Mouse (Mus musculus) 416B (cell line): ENCODE measurements at regions not wholly inside any gene's neighbourhood (a gene's known extent, or its start where the extent isn't known, plus 50 kb on each side); places are given as distances from the start of the nearest gene placed in this dataset.

Experiments used
- DNase-seq: peaks from one replicate; pipeline ENCODE4 v3.0.0; 2011; ENCODE audit warnings: low read depth

GRCm38 (mm10) chr17:31732176-31732880, 54.7 kb downstream of the Cryaa start:
- no peak for DNase-seq

- no peak for DNase-seq
Measured at GRCm38 (mm10) chr17:31734521-31734920, 56.9 kb downstream of the Cryaa start.

- no peak for DNase-seq
Measured at GRCm38 (mm10) chr17:31736716-31737115, 59.1 kb downstream of the Cryaa start.

DNA sequence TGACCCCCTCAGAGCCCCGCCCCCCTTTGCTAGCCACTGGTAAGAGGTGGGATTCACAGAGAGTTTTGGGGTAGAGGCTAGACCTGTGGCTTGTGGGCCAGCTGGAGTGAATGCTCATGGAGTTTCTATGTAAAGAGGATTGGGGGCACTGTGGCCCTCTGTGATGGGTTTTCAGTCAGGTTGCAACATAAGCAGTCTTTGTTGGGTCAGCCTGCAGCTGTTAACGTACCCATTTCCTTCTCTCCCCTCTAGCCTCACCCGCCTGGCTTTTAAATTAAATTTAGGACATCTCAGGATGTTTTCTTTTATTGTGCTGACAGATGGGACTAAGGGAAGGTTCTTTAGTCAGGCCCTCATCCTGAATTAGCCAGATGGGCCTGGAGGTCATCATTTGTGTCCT, 60.6 kb downstream of the Cryaa start:
- DNase-seq, result no peak

DNA sequence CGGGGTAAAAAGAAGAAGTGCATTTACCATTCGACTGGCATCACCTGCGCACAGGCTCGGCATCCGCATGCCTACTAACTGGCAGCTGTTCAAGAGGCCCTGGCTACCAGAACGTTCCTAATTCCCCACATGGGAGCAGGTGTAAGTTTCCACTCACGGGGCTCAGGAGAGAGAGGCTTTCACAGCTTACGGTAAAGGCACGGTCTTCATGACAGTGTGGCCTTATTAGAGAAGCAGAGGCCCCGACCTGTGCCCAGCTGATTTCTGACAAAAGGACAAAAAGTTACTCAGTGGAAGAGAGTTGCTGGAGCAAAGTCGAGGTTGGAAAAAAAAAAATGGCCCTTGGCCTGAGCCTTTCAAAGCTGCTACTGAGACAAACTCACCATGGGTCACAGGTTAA, 62.0 kb downstream of the Cryaa start:
- DNase-seq, result no peak

GRCm38 (mm10) chr17:31740059-31740458, 62.5 kb downstream of the Cryaa start:
- DNase-seq, result no peak

DNA sequence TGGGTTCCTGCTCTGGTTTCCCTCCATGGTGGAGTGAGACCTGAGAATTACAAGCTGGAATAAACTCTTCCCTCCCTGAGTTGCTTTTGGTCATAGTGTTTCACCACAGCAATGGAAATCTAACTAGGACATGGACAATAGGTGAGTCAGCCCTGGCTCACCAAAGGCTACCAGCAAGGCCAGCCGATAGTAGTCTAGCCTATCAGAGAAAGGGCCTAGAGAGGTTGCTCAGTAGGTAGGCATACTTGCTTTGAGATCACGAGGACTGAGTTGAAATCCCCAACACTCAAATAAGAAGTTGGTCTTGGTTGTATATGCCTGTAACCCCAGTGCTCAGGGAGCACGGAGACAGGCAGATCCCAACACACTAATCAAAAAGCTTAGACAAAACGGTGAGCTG, 66.0 kb downstream of the Cryaa start:
- DNase-seq, result no peak

- DNase-seq, result no peak
Measured at GRCm38 (mm10) chr17:31746198-31747111, 68.8 kb downstream of the Cryaa start.

- no peak for DNase-seq
Measured at GRCm38 (mm10) chr17:31747563-31747962, 70.0 kb downstream of the Cryaa start.

DNA sequence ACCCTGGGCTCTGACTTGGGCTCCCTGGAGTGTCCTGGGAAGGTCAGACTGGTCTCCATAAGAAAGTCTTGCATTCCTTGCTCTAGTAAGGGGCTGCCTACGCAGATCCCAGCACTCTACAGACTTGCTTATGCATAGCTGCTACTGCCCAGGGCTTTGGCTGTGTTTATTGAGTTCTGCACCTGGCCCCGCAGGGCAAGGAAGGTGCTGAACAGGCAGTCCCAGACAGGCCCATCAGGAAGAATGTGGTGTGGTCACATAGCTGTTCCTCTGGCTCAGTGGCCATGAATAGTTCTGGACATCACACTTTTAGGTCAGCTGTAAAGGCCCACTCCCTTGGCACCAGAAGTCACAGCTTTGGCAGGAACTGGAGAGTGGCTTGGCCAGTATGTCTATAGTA, 70.6 kb downstream of the Cryaa start:
- no peak for DNase-seq

- DNase-seq, result no peak
Measured at GRCm38 (mm10) chr17:31748971-31749370, 71.4 kb downstream of the Cryaa start.

- DNase-seq, result peak; percentile 29
Measured at GRCm38 (mm10) chr17:31751262-31751661, 73.7 kb downstream of the Cryaa start.

GRCm38 (mm10) chr17:31753113-31753858, 75.7 kb downstream of the Cryaa start:
- no peak for DNase-seq

- DNase-seq, result no peak
Measured at GRCm38 (mm10) chr17:31753859-31754229, 76.2 kb downstream of the Cryaa start.

GRCm38 (mm10) chr17:31760465-31760864, 82.9 kb downstream of the Cryaa start:
- DNase-seq, result no peak

DNA sequence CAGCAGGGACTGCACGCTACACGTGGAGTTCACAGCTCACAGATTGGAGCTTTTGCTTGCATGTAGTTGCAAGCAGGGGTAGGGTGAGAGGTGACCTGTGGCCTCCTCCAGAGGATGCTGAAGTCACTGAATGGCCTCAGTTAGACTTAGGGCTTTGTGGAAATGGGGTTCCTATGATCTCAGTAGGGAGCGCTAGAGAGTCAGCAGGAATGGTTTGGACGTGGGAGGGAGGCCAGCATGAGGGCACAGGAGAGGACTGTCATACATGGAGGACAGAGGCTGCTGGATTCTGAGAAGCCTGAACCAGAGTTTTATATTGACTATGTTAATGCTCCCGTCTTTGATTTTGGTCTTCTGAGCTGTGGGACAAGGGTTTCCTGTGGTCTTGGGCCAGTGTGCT, 85.5 kb downstream of the Cryaa start:
- peak; percentile 62 for DNase-seq

DNA sequence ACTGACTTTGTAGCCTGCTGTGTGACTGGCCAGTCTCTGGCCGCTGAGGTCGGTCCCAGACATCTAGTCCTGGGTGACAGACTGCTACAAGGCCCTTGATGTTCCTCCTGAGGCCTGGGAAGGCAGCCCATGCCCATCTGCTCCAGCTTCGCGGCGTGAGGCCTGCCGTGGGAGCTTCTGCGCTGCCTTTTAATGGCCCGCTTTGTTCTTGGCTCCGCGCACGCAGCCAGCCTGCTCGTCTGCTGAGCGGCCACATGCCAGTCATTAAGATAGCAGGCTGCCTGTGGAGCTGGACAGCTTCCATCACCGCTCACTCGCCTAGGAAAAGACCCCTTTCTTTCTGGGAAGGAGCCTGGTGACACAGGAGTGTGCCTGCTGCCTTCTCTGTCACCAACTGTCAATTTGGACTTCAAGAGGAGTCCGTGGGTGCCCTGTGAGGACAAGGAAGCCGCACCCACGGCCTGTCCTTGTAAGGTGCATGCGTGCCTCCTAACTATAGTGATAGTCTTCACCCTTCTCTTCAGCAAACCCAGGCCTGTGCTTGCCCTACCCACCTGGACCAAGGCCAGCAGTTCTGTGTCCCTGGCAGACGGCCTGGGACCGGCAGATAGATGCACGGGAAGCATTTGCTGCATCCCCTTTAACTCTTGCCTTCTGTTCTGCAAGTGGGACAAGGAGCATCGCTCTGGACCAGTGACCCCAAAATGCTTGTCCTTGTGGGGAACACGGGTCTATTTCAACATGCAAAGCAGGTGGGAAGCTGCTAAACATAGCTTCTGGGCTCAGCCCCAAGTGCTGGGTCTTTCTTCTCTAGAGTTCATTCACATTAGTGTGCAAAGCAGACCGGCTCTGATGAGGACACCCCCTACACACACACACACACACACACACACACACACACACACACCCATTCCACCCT, 88.6 kb downstream of the Sik1 start:
- DNase-seq, result no peak

DNA sequence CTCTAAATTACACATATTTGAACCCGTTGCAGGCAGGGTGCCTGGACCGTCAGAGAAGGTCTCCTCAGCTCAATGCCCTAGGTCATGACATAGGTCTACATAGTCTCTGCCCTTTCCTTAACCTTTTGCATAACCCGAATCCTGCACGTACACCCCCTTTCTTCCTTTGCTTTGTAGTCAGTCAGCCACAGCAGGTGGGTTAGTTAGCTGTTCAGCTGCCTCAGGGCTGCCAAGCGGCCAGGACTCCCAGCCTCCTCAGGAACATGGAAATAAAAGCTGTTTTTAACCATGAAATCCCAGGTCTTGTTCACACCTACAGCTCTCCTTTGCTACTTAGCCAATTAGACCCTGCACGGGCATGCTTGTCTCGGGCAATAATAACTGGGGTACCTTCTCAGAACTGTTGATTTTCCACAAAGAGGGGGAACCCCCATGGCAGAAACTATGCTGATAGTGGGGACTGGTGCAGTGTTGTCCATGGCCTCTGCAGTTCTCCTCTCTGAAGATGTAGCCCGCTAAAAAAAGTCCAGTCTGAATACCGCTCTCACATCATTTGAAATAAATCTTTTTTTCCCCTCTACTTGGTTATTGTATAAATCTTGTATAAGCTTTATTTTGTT, 83.3 kb downstream of the Sik1 start:
- no peak for DNase-seq

GRCm38 (mm10) chr17:31773882-31774281, 81.7 kb downstream of the Sik1 start:
- DNase-seq, result peak; percentile 37

- no peak for DNase-seq
Measured at GRCm38 (mm10) chr17:31775037-31775436, 80.6 kb downstream of the Sik1 start.

DNA sequence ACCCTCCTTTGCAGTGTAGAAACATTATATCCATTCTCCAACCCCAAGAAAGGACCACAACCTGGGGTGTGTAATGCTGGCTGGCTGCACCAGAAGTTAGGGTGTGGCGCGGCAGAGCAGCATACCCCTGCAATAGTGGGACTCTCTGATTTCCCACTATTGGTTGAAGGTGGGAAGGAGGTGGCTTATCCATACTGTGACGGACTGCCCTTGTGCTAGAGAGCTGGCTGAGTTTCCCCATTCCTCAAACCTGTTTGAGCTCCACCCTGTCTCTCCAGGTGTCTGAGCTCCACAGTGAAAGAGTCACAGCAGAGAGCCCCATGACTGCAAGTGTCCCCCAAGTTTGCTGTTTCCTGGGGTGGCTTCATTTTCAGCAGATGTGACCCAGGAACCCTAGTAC, 79.6 kb downstream of the Sik1 start:
- DNase-seq, result no peak
